Mouse (Mus musculus): ENCODE results near the gene Kdm7a. TPM values are rescaled to one million over a fixed set of nuclear protein-coding genes. Genes with fewer than 3 reads are reported as not detected.

The Kdm7a gene
- 0.35 and 0.55 TPM in 2 replicates for polyA plus RNA-seq (2012; rRNA removed)

DNA sequence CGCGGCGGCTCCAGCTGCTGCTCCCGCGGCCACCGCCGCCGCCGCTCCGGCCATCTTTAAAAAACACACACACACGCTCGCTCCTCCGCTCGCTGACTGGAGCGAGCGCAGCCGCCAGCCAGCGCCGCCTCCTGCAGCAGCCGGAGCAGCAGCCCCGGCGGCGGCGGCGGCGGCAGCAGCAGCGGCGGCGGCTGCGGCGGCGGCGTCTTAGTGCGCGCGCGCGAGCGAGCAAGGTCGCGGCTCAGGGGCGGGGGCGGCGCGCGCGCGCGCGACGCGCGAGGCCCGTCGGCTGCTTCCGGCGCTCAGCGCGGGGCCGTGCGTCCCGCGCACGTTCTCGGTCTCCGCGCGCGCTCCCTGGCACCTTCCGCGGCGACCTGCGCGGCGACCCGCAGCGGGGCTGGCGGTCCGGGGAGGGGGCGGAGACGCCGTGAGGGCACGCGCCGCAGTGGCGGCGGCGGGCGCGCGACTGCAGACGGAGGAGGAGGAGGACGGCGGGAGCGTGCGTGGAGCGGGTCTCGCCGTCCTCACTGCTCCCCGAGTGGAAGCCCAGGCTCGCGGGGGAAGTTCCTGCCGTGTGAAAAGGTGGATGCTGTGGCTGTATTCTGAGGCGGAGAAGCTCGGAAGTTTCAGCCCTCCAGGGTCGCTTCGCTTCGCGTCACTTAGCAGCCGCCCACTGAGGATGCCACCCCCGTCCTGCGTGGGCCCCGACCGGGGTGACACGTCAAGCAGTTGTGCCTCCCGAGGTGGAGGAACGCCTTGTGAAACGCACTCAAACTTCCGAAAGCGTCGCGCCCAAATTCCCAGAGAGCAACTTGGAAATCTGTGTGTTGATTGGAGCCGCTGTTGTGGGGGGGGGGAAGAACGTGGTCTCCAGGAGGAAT, at the start of gene Kdm7a:
TSS of gene Kdm7a (minus strand) at position 209 of the 881 bp plus-strand sequence.

DNA sequence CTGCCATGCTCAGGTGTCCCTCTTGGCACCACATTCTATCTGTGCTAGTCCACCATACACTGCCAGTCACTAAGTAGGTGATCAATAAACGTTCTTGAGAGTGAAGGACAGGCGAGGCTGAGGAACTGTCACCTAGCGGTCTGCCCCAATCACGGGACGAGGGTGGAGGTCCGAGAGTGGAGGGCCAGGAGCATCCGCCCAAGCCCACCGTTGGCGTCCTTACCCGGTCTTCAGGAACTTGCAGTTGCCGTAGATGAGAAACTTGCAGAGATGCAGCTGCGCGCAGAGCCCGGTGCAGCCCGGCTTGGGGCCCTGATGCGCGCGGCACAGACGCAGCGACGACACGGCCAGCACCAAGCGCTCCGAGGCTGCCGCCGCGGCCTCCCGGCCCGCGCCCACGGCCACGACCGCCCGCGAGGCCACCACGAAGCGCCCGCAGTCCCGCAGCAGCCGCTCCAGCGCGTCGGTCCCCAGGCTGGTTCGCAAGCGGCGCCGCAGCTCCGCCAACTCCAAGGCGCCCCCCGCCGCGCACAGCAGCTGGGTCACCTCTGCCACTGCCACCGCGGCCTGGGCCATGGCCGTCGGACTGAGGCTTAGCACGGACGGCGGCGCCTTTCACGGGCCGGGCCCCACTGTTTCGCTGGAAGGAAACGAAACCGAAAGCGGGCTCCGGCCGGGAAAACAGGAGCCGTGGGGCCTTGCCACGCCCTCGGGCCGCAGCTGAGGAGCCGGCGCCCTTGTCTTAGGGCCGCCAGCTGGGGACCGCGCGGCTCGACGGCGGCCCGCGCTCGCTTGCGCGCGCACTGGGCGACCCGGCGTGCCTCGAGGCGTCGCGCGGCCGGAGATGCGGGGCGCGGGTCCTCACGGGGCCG, 88.8 kb downstream of the Kdm7a start, which contains the start of gene Parp12:
TSS of gene Parp12 (minus strand) at position 766 of the 872 bp plus-strand sequence.

Other genes starting within 250 kb of the Kdm7a start
- 9.8 and 10.6 TPM in 2 replicates for gene Parp12, start 88.4 kb downstream of the Kdm7a start, polyA plus RNA-seq (2012; rRNA removed)
- 5.2 and 5.7 TPM in 2 replicates for gene Slc37a3, start 170.9 kb upstream of the Kdm7a start, polyA plus RNA-seq (2012; rRNA removed)
- 0.37 and 0.58 TPM in 2 replicates for gene Rab19, start 174.4 kb upstream of the Kdm7a start, polyA plus RNA-seq (2012; rRNA removed)
- gene Mkrn1, start 213.7 kb upstream of the Kdm7a start, polyA plus RNA-seq (2012; rRNA removed): 11.3 and 13.9 TPM in 2 replicates

Measured in stomach, adult 2 months (tissue).